Comparison of ENCODE assay signal across 7 mouse cellular contexts in genomic region chr4:126162544-126163066, GRCm38 (mm10). TPM values are rescaled to one million over a fixed set of nuclear protein-coding genes. Genes with fewer than 3 reads are reported as not detected.
DNase-seq lines count a peak whose midpoint lies in the region; ATAC-seq and TF ChIP-seq lines count a peak whose summit lies in the region.

No protein-coding gene starts in this region.

- H3K27me3 ChIP-seq in limb, embryonic 13.5 days = no peaks in the 10 kb centered on the region
- H3K27me3 ChIP-seq in midbrain, embryonic 15.5 days (replicated peaks) = no peaks in the 10 kb centered on the region

- 0 out of 2 replicates have a peak, but pooled peaks have one; percentile 19 for TF ChIP-seq POLR2A in brain, embryonic 14.5 days (IDR thresholded peaks at IDR 0.05; ENCODE audit: borderline replicate concordance, extremely low read depth, insufficient read depth, insufficient read length, poor library complexity, severe bottlenecking)
- peak; percentile 84 for TF ChIP-seq POLR2A in embryonic fibroblast, embryonic 13.5 days (IDR thresholded peaks at IDR 0.05; ENCODE audit: low read depth, low read length)

- no peaks in the 10 kb centered on the region for H3K9me3 ChIP-seq in limb, embryonic 13.5 days
- no peaks in the 10 kb centered on the region for H3K9me3 ChIP-seq in midbrain, embryonic 15.5 days

- H3K9ac ChIP-seq in limb, embryonic 13.5 days = peak overlapping the region; percentile 86
- peak overlapping the region; percentile 63 for H3K9ac ChIP-seq in midbrain, embryonic 15.5 days

- H3K4me2 ChIP-seq in limb, embryonic 13.5 days (replicated peaks) = peak overlapping the region; percentile 99
- peak overlapping the region; percentile 96 for H3K4me2 ChIP-seq in midbrain, embryonic 15.5 days

- under 1% methylated on average over 44 of the region's 44 CpGs for WGBS in limb, embryonic 13.5 days
- WGBS in midbrain, embryonic 15.5 days = under 1% methylated on average over 44 of the region's 44 CpGs

- peak; percentile 89 for DNase-seq in brain, embryonic 14.5 days (ENCODE audit: low read depth)
- peak; percentile 94 to 95 for DNase-seq in heart, adult 9 months (ENCODE audit: low spot score in 2 of 2)
- peak; percentile 94 for DNase-seq in kidney, adult 9 months
- DNase-seq in spleen, adult 18-20 months = peak; percentile 68 to 78

- 0 out of 2 replicates have a peak overlapping the region, but pooled peaks have one; percentile 14 for H3K27ac ChIP-seq in embryonic fibroblast, embryonic 13.5 days (ENCODE audit: insufficient read depth, low read length)
- H3K27ac ChIP-seq in limb, embryonic 13.5 days = peak overlapping the region; percentile 79
- no peak overlapping the region for H3K27ac ChIP-seq in midbrain, embryonic 15.5 days

- H3K36me3 ChIP-seq in limb, embryonic 13.5 days = peaks cover 26% of the 10 kb centered on the region
- H3K36me3 ChIP-seq in midbrain, embryonic 15.5 days (replicated peaks) = peaks cover 9% of the 10 kb centered on the region; the same call in 1 of the 2 replicates

- H3K4me1 ChIP-seq in embryonic fibroblast, embryonic 13.5 days (ENCODE audit: control insufficient read depth, insufficient read depth, low read length) = no peaks in the 10 kb centered on the region; the same call in 1 of the 2 replicates
- peaks cover 20% of the 10 kb centered on the region for H3K4me1 ChIP-seq in limb, embryonic 13.5 days
- H3K4me1 ChIP-seq in midbrain, embryonic 15.5 days = peaks cover 11% of the 10 kb centered on the region

- H3K4me3 ChIP-seq in embryonic fibroblast, embryonic 13.5 days (ENCODE audit: insufficient read depth, low read length) = no peak overlapping the region
- H3K4me3 ChIP-seq in limb, embryonic 13.5 days = peak overlapping the region; percentile 67
- H3K4me3 ChIP-seq in midbrain, embryonic 15.5 days = peak overlapping the region; percentile 47

- peak; percentile 95 for ATAC-seq in limb, embryonic 13.5 days (ENCODE audit: low FRiP score, low read depth)
- peak; percentile 90 for ATAC-seq in midbrain, embryonic 15.5 days (replicated peaks)

- TF ChIP-seq CTCF in brain, embryonic 14.5 days (IDR thresholded peaks at IDR 0.05; ENCODE audit: borderline replicate concordance, extremely low read depth, insufficient read depth, insufficient read length) = no peak
- no peak for TF ChIP-seq CTCF in embryonic fibroblast, embryonic 13.5 days (IDR thresholded peaks at IDR 0.05; ENCODE audit: borderline replicate concordance, insufficient read depth, low read length)

RNA-seq across cellular contexts. Expression of gene Sh3d21, which starts 0.7 kb away (rescaled TPM):
- polyA plus RNA-seq in brain, embryonic 14.5 days (2012; rRNA removed) = 0.66 and 0.81 TPM in 2 replicates
- 2.5 and 3.8 TPM in 2 replicates for polyA plus RNA-seq in embryonic fibroblast, embryonic 13.5 days (2011; ENCODE audit: insufficient read length, low read depth, missing spikeins)
- 9.3 and 10.5 TPM in 2 replicates for polyA plus RNA-seq in limb, embryonic 13.5 days (2015; fragmentation: Nextera tagmentation; extraction: Ambion mirVana)
- polyA plus RNA-seq in midbrain, embryonic 15.5 days (2015; fragmentation: Nextera tagmentation; extraction: Ambion mirVana) = 1.3 TPM in 2 replicates

RNA-seq across cellular contexts. Expression of gene Eva1b, which starts 15.1 kb away (rescaled TPM):
- polyA plus RNA-seq in brain, embryonic 14.5 days (2012; rRNA removed) = 20.7 and 23.1 TPM in 2 replicates
- polyA plus RNA-seq in embryonic fibroblast, embryonic 13.5 days (2011; ENCODE audit: insufficient read length, low read depth, missing spikeins) = 41.0 and 53.7 TPM in 2 replicates
- 74.5 and 77.5 TPM in 2 replicates for polyA plus RNA-seq in limb, embryonic 13.5 days (2015; fragmentation: Nextera tagmentation; extraction: Ambion mirVana)
- polyA plus RNA-seq in midbrain, embryonic 15.5 days (2015; fragmentation: Nextera tagmentation; extraction: Ambion mirVana) = 11.8 and 12.0 TPM in 2 replicates

RNA-seq across cellular contexts. Expression of gene Thrap3, which starts 40.0 kb away (rescaled TPM):
- polyA plus RNA-seq in brain, embryonic 14.5 days (2012; rRNA removed) = 108 and 133 TPM in 2 replicates
- polyA plus RNA-seq in embryonic fibroblast, embryonic 13.5 days (2011; ENCODE audit: insufficient read length, low read depth, missing spikeins) = 311 and 382 TPM in 2 replicates
- polyA plus RNA-seq in limb, embryonic 13.5 days (2015; fragmentation: Nextera tagmentation; extraction: Ambion mirVana) = 251 and 256 TPM in 2 replicates
- 140 and 150 TPM in 2 replicates for polyA plus RNA-seq in midbrain, embryonic 15.5 days (2015; fragmentation: Nextera tagmentation; extraction: Ambion mirVana)

RNA-seq across cellular contexts. Expression of gene Stk40, which starts 58.8 kb away (rescaled TPM):
- 19.6 and 28.1 TPM in 2 replicates for polyA plus RNA-seq in brain, embryonic 14.5 days (2012; rRNA removed)
- 26.4 and 34.1 TPM in 2 replicates for polyA plus RNA-seq in embryonic fibroblast, embryonic 13.5 days (2011; ENCODE audit: insufficient read length, low read depth, missing spikeins)
- polyA plus RNA-seq in limb, embryonic 13.5 days (2015; fragmentation: Nextera tagmentation; extraction: Ambion mirVana) = 38.7 and 39.0 TPM in 2 replicates
- polyA plus RNA-seq in midbrain, embryonic 15.5 days (2015; fragmentation: Nextera tagmentation; extraction: Ambion mirVana) = 34.4 and 35.2 TPM in 2 replicates
